ENCODE assay signal across 32 mouse cellular contexts in genomic region chrX:107792290-107792689, GRCm38 (mm10). TPM values are rescaled to one million over a fixed set of nuclear protein-coding genes. Genes with fewer than 3 reads are reported as not detected.
"Had no signal": no experiment of that assay in that cellular context is flagged by ENCODE, and none has a peak within 500 bp of the region (broad histone marks: within the 10 kb centered on the region; RNA-seq: fewer than 3 reads in every experiment).

TSS of gene Tent5d (plus strand) at chrX:107792590.

- H3K27me3 ChIP-seq: limb, embryonic 12.5 days; limb, embryonic 13.5 days; limb, embryonic 15.5 days; liver, embryonic 15.5 days; lung, embryonic 15.5 days; megakaryocyte, embryonic 14.5 days; midbrain, embryonic 12.5 days; midbrain, embryonic 13.5 days; midbrain, embryonic 15.5 days had no signal

- H3K4me2 ChIP-seq: limb, embryonic 12.5 days; limb, embryonic 13.5 days; limb, embryonic 15.5 days; liver, embryonic 11.5 days; liver, embryonic 15.5 days; lung, embryonic 14.5 days; lung, embryonic 15.5 days; midbrain, embryonic 11.5 days; midbrain, embryonic 12.5 days; midbrain, embryonic 13.5 days; midbrain, embryonic 15.5 days had no signal

- H3K9ac ChIP-seq: limb, embryonic 12.5 days; limb, embryonic 13.5 days; limb, embryonic 15.5 days; liver, embryonic 14.5 days; liver, embryonic 15.5 days; liver, postnatal 0 days; lung, embryonic 14.5 days; lung, embryonic 15.5 days; midbrain, embryonic 12.5 days; midbrain, embryonic 13.5 days; midbrain, embryonic 15.5 days had no signal

- H3K4me3 ChIP-seq: left cerebral cortex, adult 2 months; limb, embryonic 10.5 days; limb, embryonic 12.5 days; limb, embryonic 13.5 days; limb, embryonic 15.5 days; liver, embryonic 15.5 days; lung, embryonic 15.5 days; megakaryocyte, embryonic 14.5 days; midbrain, embryonic 10.5 days; midbrain, embryonic 12.5 days; midbrain, embryonic 13.5 days; midbrain, embryonic 15.5 days; myocyte had no signal

- DNase-seq: left cerebral cortex, postnatal 4 days; liver; liver, postnatal 0 days; lung, adult 18-20 months; lung, adult 2 months; lung, embryonic 14.5 days; lung, postnatal 10 days; lung, postnatal 14 days; lung, postnatal 36 days; lung, postnatal 4 days; midbrain, embryonic 14.5 days had no signal

- H3K36me3 ChIP-seq: limb, embryonic 10.5 days; limb, embryonic 12.5 days; limb, embryonic 13.5 days; limb, embryonic 15.5 days; liver, embryonic 15.5 days; lung, embryonic 15.5 days; midbrain, embryonic 10.5 days; midbrain, embryonic 12.5 days; midbrain, embryonic 13.5 days; midbrain, embryonic 15.5 days had no signal

- H3K27ac ChIP-seq: left cerebral cortex, adult 2 months; limb, embryonic 10.5 days; limb, embryonic 12.5 days; limb, embryonic 13.5 days; limb, embryonic 15.5 days; liver, embryonic 14.5 days; liver, embryonic 15.5 days; lung, embryonic 15.5 days; macrophage; midbrain, embryonic 10.5 days; midbrain, embryonic 12.5 days; midbrain, embryonic 13.5 days; midbrain, embryonic 15.5 days had no signal

- H3K4me1 ChIP-seq: limb, embryonic 10.5 days; limb, embryonic 12.5 days; limb, embryonic 13.5 days; limb, embryonic 15.5 days; lung, embryonic 15.5 days; midbrain, embryonic 10.5 days; midbrain, embryonic 12.5 days; midbrain, embryonic 13.5 days; midbrain, embryonic 15.5 days had no signal

- H3K9me3 ChIP-seq: limb, embryonic 10.5 days; limb, embryonic 12.5 days; limb, embryonic 13.5 days; limb, embryonic 15.5 days; liver, embryonic 15.5 days; lung, embryonic 15.5 days; megakaryocyte, embryonic 14.5 days; midbrain, embryonic 10.5 days; midbrain, embryonic 12.5 days; midbrain, embryonic 13.5 days; midbrain, embryonic 15.5 days had no signal

- ATAC-seq: liver, postnatal 0 days; lung, postnatal 0 days; midbrain, embryonic 13.5 days; midbrain, embryonic 15.5 days; midbrain, embryonic 16.5 days had no signal

RNA-seq across cellular contexts. Expression of gene Tent5d, which starts in this region (rescaled TPM):
- polyA plus RNA-seq: limb, embryonic 15.5 days; liver, adult 2 months; liver, embryonic 14.5 days; liver, embryonic 15.5 days; liver, embryonic 16.5 days; liver, postnatal 0 days; lung, adult 2 months; lung, postnatal 0 days; macrophage; midbrain, embryonic 11.5 days; midbrain, embryonic 12.5 days; midbrain, embryonic 16.5 days; myocyte had no signal
